In genomic region chr17:85941141-85941738, GRCm38 (mm10) we compare ENCODE assay signal across 29 mouse cellular contexts.
DNase-seq lines count a peak whose midpoint lies in the region; ATAC-seq and TF ChIP-seq lines count a peak whose summit lies in the region.
"Had no signal": no experiment of that assay in that cellular context is flagged by ENCODE, and none has a peak within 500 bp of the region (broad histone marks: within the 10 kb centered on the region; RNA-seq: fewer than 3 reads in every experiment).

No protein-coding gene starts in this region.

- WGBS in kidney, postnatal 0 days: 40% methylated on average over 8 of the region's 8 CpGs
- WGBS in embryonic facial prominence, embryonic 13.5 days: 54% methylated on average over 8 of the region's 8 CpGs
- WGBS in forebrain, postnatal 0 days: 91% methylated on average over 8 of the region's 8 CpGs

- H3K4me3 ChIP-seq in kidney, postnatal 0 days (replicated peaks; ENCODE audit: low read depth, low read length): no peak overlapping the region
- no peak overlapping the region for H3K4me3 ChIP-seq in embryonic facial prominence, embryonic 13.5 days
- no peak overlapping the region for H3K4me3 ChIP-seq in embryonic fibroblast, embryonic 13.5 days (ENCODE audit: insufficient read depth, low read length)
- H3K4me3 ChIP-seq in forebrain, postnatal 0 days (ENCODE audit: low read depth, low read length): no peak overlapping the region
- H3K4me3 ChIP-seq: erythroblast, embryonic 14.5 days; forebrain, embryonic 12.5 days; heart, embryonic 10.5 days; hindbrain, embryonic 12.5 days; intestine, embryonic 15.5 days; midbrain, embryonic 15.5 days; neural tube, embryonic 15.5 days had no signal

- no peak for ATAC-seq in kidney, postnatal 0 days (replicated peaks; ENCODE audit: low FRiP score, low read depth)
- no peak for ATAC-seq in embryonic facial prominence, embryonic 13.5 days (ENCODE audit: insufficient number of reproducible peaks, insufficient read depth, low FRiP score, low TSS enrichment, low read depth)
- ATAC-seq in forebrain, postnatal 0 days: no peak
- ATAC-seq: hindbrain, postnatal 0 days; intestine, embryonic 15.5 days; midbrain, embryonic 15.5 days had no signal

- H3K4me2 ChIP-seq in kidney, postnatal 0 days (ENCODE audit: low read length): no peak overlapping the region
- H3K4me2 ChIP-seq in embryonic facial prominence, embryonic 13.5 days: no peak overlapping the region
- no peak overlapping the region for H3K4me2 ChIP-seq in forebrain, postnatal 0 days (ENCODE audit: low read depth)
- H3K4me2 ChIP-seq: forebrain, embryonic 12.5 days; hindbrain, embryonic 12.5 days; intestine, embryonic 15.5 days; midbrain, embryonic 15.5 days; neural tube, embryonic 15.5 days had no signal

- no peaks in the 10 kb centered on the region for H3K27me3 ChIP-seq in kidney, postnatal 0 days (ENCODE audit: insufficient read depth, low read length)
- peaks cover 11% of the 10 kb centered on the region for H3K27me3 ChIP-seq in embryonic facial prominence, embryonic 13.5 days
- H3K27me3 ChIP-seq in forebrain, postnatal 0 days (ENCODE audit: insufficient read depth, low read length): no peaks in the 10 kb centered on the region
- H3K27me3 ChIP-seq: forebrain, embryonic 12.5 days; intestine, embryonic 15.5 days; midbrain, embryonic 15.5 days had no signal

- peak; percentile 29 for DNase-seq in kidney, postnatal 0 days (ENCODE audit: low spot score)
- no peak for DNase-seq in kidney, postnatal 4 days
- no peak for DNase-seq in T-cell, adult 2 months (ENCODE audit: low spot score)
- no peak for DNase-seq in forebrain, postnatal 0 days
- DNase-seq: adrenal gland, postnatal 25 days; B cell, adult 2 months; cerebellum, adult 11-12 months; cerebellum, postnatal 10 days; gastrocnemius, postnatal 10 days; heart, postnatal 36 days; kidney, adult 8-10 months; layer of hippocampus, adult 9-11 months; liver; lung, adult 2 months; lung, postnatal 10 days; retina, postnatal 1 day; right cerebral cortex, postnatal 14 days had no signal

- H3K9me3 ChIP-seq in kidney, postnatal 0 days (replicated peaks; ENCODE audit: low read length): no peaks in the 10 kb centered on the region
- peaks cover 5% of the 10 kb centered on the region for H3K9me3 ChIP-seq in embryonic facial prominence, embryonic 13.5 days
- H3K9me3 ChIP-seq in forebrain, postnatal 0 days (ENCODE audit: low read length): no peaks in the 10 kb centered on the region
- H3K9me3 ChIP-seq: forebrain, embryonic 12.5 days; heart, embryonic 10.5 days; hindbrain, embryonic 12.5 days; intestine, embryonic 15.5 days; midbrain, embryonic 15.5 days; neural tube, embryonic 15.5 days had no signal

- H3K27ac ChIP-seq in kidney, postnatal 0 days: no peak overlapping the region
- H3K27ac ChIP-seq in embryonic facial prominence, embryonic 13.5 days: peak overlapping the region; percentile 86
- peak overlapping the region; percentile 72 for H3K27ac ChIP-seq in embryonic fibroblast, embryonic 13.5 days (ENCODE audit: insufficient read depth, low read length)
- no peak overlapping the region for H3K27ac ChIP-seq in forebrain, postnatal 0 days (ENCODE audit: low read depth, low read length)
- H3K27ac ChIP-seq: forebrain, embryonic 12.5 days; heart, embryonic 10.5 days; hindbrain, embryonic 12.5 days; hindbrain, postnatal 0 days; intestine, embryonic 15.5 days; liver, embryonic 14.5 days; macrophage; midbrain, embryonic 15.5 days; neural tube, embryonic 15.5 days had no signal

- no peak overlapping the region for H3K9ac ChIP-seq in kidney, postnatal 0 days (ENCODE audit: low read depth, low read length)
- H3K9ac ChIP-seq in embryonic facial prominence, embryonic 13.5 days: no peak overlapping the region
- H3K9ac ChIP-seq in forebrain, postnatal 0 days: no peak overlapping the region
- H3K9ac ChIP-seq: forebrain, embryonic 12.5 days; hindbrain, embryonic 12.5 days; intestine, embryonic 15.5 days; liver, embryonic 14.5 days; midbrain, embryonic 15.5 days; neural tube, embryonic 15.5 days had no signal

- TF ChIP-seq POLR2A in embryonic fibroblast, embryonic 13.5 days (IDR thresholded peaks at IDR 0.05; ENCODE audit: low read depth, low read length): no peak

- no peaks in the 10 kb centered on the region for H3K4me1 ChIP-seq in kidney, postnatal 0 days (replicated peaks; ENCODE audit: insufficient read depth, low read length)
- peaks cover 28% of the 10 kb centered on the region for H3K4me1 ChIP-seq in embryonic facial prominence, embryonic 13.5 days
- no peaks in the 10 kb centered on the region for H3K4me1 ChIP-seq in embryonic fibroblast, embryonic 13.5 days (ENCODE audit: control insufficient read depth, insufficient read depth, low read length)
- H3K4me1 ChIP-seq in forebrain, postnatal 0 days (ENCODE audit: insufficient read depth): no peaks in the 10 kb centered on the region
- H3K4me1 ChIP-seq: intestine, embryonic 15.5 days had no signal

- no peaks in the 10 kb centered on the region for H3K36me3 ChIP-seq in kidney, postnatal 0 days (ENCODE audit: insufficient read depth, low read length)
- H3K36me3 ChIP-seq in embryonic facial prominence, embryonic 13.5 days: no peaks in the 10 kb centered on the region
- no peaks in the 10 kb centered on the region for H3K36me3 ChIP-seq in forebrain, postnatal 0 days (ENCODE audit: insufficient read depth)
- H3K36me3 ChIP-seq: forebrain, embryonic 12.5 days; heart, embryonic 10.5 days; hindbrain, embryonic 12.5 days; intestine, embryonic 15.5 days; midbrain, embryonic 15.5 days; neural tube, embryonic 15.5 days had no signal

- no peak for TF ChIP-seq CTCF in kidney, postnatal 0 days (IDR thresholded peaks at IDR 0.05; ENCODE audit: low read depth)
- TF ChIP-seq CTCF in embryonic fibroblast, embryonic 13.5 days (IDR thresholded peaks at IDR 0.05; ENCODE audit: borderline replicate concordance, insufficient read depth, low read length): no peak
- TF ChIP-seq CTCF in forebrain, postnatal 0 days (IDR thresholded peaks at IDR 0.05; ENCODE audit: low read depth): no peak

Comparison
In these comparisons a context has a peak if more than half of its experiments do, and no peak if none do; other contexts are left out.
1. H3K27ac ChIP-seq: peak in embryonic facial prominence, embryonic 13.5 days (single experiment) and embryonic fibroblast, embryonic 13.5 days (single experiment); none in kidney, postnatal 0 days (single experiment) and forebrain, postnatal 0 days (single experiment).